Mouse (Mus musculus): ENCODE results near the gene Cd28.

Cd28 gene

DNA sequence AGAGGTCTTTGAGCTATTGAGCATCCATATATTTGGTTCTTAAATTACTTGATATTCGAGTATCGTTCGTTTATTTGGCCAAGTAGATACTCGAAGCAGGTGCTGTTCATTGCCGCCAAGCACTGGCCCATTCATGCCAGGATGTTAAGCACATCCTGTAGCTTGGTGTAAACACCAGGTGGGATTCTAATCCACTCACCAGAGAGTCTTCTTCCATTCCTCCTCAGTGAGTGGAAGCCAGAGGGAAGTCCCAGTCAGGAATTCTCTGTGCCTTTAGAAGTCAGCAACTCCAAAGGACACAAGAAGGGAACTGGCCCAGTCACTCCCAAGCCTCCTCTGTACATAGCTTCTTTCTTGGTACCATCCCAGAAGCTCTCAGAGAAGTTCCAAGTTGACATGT is at the start of gene Cd28:
Gene Cd28 (plus strand): TSS at position 234 of the 400 bp plus-strand sequence.
- DNase-seq (ENCODE audit: low read depth, low spot score): no peak

DNA sequence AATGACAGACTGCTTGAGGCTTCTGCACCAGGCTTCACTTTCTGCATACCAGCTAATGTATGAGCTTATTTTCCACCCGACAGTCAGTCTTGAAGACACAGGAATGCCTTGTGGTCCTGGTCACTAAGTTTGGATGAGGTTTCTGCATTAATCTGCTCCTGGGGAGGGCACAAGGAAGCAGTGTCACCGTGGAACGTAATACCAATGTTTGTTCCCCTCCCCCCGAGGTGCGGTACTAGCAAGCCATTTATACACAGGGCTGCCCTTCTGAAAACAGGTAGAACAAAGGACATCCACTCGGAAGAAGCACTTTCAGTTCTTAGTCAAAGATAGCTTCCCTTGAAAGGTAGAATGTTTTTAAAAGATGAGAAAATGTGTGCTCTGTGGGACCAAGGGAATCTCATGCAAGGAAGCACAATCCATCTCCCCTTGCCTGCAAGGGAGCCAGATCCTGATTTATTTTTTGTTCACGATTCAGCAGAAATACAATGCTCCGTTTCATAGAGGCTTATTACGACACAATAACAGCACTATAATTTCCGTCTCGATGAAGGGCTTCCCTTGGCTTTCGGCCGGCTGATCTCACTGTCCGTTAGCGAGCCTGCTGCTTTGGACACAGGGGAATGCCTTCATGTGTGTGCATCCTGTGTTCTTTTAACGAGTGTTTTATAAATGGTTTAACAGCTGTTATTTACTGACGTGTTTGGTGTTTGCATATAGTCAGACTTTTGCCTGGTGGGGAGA is 48.6 kb upstream of the Cd28 start:
- DNase-seq (ENCODE audit: low read depth, low spot score): peak; percentile 21

- no peak for DNase-seq (ENCODE audit: low read depth, low spot score)
Measured at GRCm38 (mm10) chr1:60669048-60669447, 47.6 kb upstream of the Cd28 start.

DNA sequence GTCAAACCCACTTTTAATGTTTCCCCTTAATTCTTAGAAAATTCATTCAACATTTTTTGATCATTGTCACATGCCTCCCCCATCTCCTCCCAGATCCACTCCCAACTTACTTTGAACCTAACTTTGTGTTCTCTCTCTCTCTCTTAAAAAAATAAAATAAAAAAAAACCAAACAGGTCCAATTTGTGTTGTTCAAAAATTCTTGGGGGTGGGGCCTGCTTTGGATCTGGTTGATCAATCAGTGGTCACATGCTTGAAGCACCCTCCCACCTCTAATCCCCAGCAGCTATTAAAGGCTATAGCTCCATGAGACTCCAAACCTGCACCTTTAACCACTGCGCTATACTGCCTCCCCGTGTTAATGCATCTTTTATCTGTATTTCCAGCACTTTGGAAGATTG is 46.9 kb upstream of the Cd28 start:
- no peak for DNase-seq (ENCODE audit: low read depth, low spot score)

- DNase-seq (ENCODE audit: low read depth, low spot score): no peak
Measured at GRCm38 (mm10) chr1:60670172-60670571, 46.4 kb upstream of the Cd28 start.

GRCm38 (mm10) chr1:60683766-60684165 is 32.8 kb upstream of the Cd28 start:
- no peak for DNase-seq (ENCODE audit: low read depth, low spot score)

GRCm38 (mm10) chr1:60696115-60696895 is 20.3 kb upstream of the Cd28 start:
- no peak for DNase-seq (ENCODE audit: low read depth, low spot score)

- DNase-seq (ENCODE audit: low read depth, low spot score): no peak
Measured at GRCm38 (mm10) chr1:60702641-60703040, 14.0 kb upstream of the Cd28 start.

GRCm38 (mm10) chr1:60713238-60713637 is 3.4 kb upstream of the Cd28 start:
- DNase-seq (ENCODE audit: low read depth, low spot score): no peak

DNA sequence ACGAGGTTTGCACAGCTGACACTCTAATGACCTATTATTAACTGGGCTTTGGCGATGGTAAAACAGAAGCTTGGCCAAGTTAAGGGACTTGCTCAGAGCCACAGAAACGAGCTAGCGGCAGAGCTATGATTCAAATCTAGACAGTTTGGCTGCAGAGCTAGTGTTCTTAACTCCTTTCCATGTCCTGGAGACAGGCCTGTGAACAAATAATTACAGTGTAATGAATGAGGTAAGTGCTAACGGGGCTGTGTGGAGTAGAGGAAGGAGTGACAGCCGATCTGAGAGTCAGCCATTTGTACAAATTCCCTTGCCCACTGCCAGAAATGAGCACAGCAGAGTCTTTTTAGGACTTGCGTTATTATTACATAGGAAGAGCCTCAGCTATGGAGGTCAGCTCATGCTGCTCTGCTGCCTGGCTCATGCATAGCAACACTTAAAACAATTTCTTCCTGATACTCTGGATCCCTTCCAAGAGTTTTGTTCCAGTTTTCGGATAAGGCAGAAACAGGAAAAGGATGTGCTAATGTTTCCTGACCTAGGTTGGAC is 876 bp upstream of the Cd28 start:
- DNase-seq (ENCODE audit: low read depth, low spot score): no peak

- no peak for DNase-seq (ENCODE audit: low read depth, low spot score)
Measured at GRCm38 (mm10) chr1:60718580-60718979, 2.0 kb downstream of the Cd28 start.

GRCm38 (mm10) chr1:60723555-60723954 is 7.0 kb downstream of the Cd28 start:
- DNase-seq (ENCODE audit: low read depth, low spot score): no peak

GRCm38 (mm10) chr1:60731940-60732339 is 15.3 kb downstream of the Cd28 start:
- DNase-seq (ENCODE audit: low read depth, low spot score): no peak

DNA sequence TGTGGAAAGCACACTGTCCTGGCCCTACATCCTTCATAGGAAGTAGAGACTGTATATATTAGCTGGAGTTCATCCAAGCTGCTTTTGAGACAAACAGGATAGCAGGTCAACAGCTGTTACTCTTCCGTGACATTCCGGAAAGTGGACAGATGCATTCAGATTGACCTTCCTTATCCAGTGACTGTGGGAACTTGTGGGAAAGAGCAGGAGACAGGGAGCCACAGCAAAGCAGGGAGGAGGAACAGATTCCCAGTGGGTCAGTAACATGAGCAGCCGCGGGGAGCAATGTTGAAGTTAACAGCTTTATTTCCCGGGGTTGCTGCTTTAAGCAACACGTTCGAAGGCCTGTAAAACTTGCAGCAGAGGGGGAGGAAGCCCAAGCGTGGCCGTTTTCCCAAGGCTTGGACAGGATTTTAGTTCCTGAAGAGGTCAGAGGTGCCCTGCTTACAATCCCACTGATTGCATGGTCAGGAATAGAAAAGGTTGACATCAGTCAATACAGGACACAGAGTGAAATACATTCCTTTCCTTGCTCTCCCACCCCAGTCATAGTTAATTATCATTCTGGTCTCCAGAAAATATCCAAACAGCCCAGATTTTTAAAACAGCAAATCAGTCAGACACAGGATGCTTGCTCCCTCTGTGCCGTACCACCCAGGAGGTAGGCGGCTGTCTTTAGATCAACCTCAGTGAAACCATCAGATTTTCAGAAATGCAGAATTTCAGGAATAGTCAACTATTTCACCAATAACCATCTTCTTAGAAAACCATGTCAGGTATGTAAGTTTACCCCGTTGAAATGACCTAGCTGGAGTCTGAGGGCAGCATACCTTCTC is 18.7 kb downstream of the Cd28 start:
- peak; percentile 31 for DNase-seq (ENCODE audit: low read depth, low spot score)

GRCm38 (mm10) chr1:60735908-60736280 is 19.3 kb downstream of the Cd28 start:
- DNase-seq (ENCODE audit: low read depth, low spot score): no peak

DNA sequence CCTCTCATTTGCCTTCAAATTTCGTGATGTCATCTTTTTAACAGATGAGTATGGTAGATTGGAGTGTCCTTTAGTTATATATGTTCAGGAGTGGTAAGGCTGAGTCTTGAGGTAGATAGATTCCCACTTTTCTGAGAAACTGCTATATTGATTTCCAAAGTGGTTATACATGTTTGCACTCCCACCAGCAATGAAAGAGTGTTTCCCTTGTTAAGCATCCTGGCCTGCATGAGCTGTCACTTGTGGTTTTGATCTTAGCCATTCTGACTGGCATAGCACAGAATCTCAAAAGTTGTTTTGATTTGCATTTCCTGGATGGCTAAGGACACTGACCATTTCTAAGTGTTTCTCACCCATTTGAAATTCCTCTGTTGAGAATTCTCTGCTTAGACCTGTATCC is 27.7 kb downstream of the Cd28 start:
- DNase-seq (ENCODE audit: low read depth, low spot score): no peak

DNA sequence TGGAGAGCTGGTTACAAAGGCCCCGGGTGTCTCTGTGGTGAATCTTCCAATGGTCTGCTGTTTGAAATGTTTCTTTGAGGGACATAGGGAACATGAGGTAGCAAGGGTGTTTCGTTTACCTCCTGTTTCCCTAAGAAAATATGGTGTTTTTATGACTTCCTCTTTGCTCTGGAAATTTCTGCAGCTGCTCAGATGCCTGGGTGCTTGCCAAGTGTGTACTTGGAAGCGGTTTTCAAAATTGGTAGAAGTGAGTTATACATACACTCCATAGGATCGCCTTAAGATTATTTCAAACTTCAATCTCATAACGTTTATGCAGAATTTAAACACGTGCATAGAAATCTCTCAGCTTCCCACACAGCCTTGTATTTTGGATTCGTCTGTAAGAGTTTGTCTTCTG is 29.1 kb downstream of the Cd28 start:
- DNase-seq (ENCODE audit: low read depth, low spot score): no peak

DNA sequence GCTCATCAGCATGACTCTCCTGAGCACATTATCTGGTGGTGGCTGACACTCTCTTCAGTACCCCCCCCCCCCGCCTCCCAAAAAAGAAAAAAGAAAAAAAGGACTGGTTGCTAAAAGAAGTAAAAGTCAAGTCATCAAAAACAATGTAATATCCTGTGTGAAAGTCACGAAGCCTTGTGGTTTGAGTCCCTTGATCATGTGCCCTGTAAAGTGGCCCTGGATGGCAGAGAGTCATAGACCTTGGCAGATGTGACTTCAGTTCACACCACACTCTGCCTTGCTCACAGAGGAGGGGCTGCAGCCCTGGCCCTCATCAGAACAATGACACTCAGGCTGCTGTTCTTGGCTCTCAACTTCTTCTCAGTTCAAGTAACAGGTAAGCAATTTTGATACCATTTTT is 29.6 kb downstream of the Cd28 start:
- DNase-seq (ENCODE audit: low read depth, low spot score): no peak

GRCm38 (mm10) chr1:60746856-60747255 is 30.3 kb downstream of the Cd28 start:
- no peak for DNase-seq (ENCODE audit: low read depth, low spot score)

- DNase-seq (ENCODE audit: low read depth, low spot score): no peak
Measured at GRCm38 (mm10) chr1:60748286-60748685, 31.7 kb downstream of the Cd28 start.

- no peak for DNase-seq (ENCODE audit: low read depth, low spot score)
Measured at GRCm38 (mm10) chr1:60748936-60749335, 32.3 kb downstream of the Cd28 start.

DNA sequence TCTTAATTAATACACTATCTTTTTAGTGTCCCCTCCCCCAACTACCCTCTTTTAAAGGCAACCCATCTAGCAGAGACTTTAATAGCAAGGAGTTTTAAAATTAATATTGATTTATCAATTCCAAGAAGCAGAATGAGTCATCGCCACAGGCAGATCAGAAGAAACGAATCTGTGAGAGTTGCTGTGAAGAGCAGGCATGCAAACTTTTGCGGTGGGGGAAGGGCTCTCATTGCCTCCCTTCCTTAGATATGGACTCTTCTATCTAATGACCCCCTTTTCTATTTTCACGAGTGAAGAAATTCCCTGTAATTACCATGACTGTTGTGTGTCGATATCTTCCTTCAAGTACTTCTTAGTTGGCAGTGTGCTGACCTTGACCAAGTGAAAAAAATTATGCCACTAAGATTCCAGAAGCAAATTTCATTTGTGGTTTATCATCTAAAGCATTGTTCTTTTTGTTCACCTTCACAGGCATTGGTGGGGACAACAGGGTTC is 32.8 kb downstream of the Cd28 start:
- no peak for DNase-seq (ENCODE audit: low read depth, low spot score)

All from forelimb bud, embryonic 11.5 days (tissue).